Mouse (Mus musculus) liver, embryonic 12.5 days (tissue): ENCODE results near the gene Eno2. TPM values are rescaled to one million over a fixed set of nuclear protein-coding genes. Genes with fewer than 3 reads are reported as not detected.

Experiments
- ATAC-seq: fragments of 200-750 bp; cut with Nextera tagmentation; 2 replicates; pipeline ENCODE4 v1.8.0; 2017; ENCODE audit warnings: moderate number of reproducible peaks, mild to moderate bottlenecking, moderate library complexity
- H3K27ac ChIP-seq: fragments of 300-500 bp; sonication (generic); 2 replicates; pipeline ENCODE4 v1.5.1; 2016; ENCODE audit warnings: mild to moderate bottlenecking
- H3K27me3 ChIP-seq: fragments of 300-500 bp; sonication (generic); replicated peaks from 2 replicates; pipeline ENCODE4 v1.6.1; 2016; ENCODE audit warnings: mild to moderate bottlenecking, moderate library complexity
- H3K36me3 ChIP-seq: fragments of 300-500 bp; sonication (generic); 2 replicates; pipeline ENCODE4 v1.6.1; 2016; ENCODE audit warnings: mild to moderate bottlenecking, moderate library complexity
- H3K4me1 ChIP-seq: fragments of 300-500 bp; sonication (generic); 2 replicates; pipeline ENCODE4 v1.6.1; 2016
- H3K4me2 ChIP-seq: fragments of 300-500 bp; sonication (generic); 2 replicates; pipeline ENCODE4 v1.6.1; 2016; ENCODE audit warnings: mild to moderate bottlenecking, moderate library complexity
- H3K4me3 ChIP-seq: fragments of 300-500 bp; sonication (generic); 2 replicates; pipeline ENCODE4 v1.5.1; 2016; ENCODE audit warnings: mild to moderate bottlenecking, moderate library complexity
- H3K9ac ChIP-seq: fragments of 300-500 bp; sonication (generic); 2 replicates; pipeline ENCODE4 v1.6.1; 2016; ENCODE audit warnings: mild to moderate bottlenecking, moderate library complexity
- H3K9me3 ChIP-seq: fragments of 300-500 bp; sonication (generic); replicated peaks from 2 replicates; pipeline ENCODE4 v1.6.1; 2016; ENCODE audit warnings: mild to moderate bottlenecking, moderate library complexity
- WGBS: fragments of 180-500 bp; shearing (Covaris S2); methylation state at CpG from one replicate; pipeline ENCODE4 v1.1.7; 2016; ENCODE audit not compliant: insufficient replicate concordance; 5-methylcytosine and 5-hydroxymethylcytosine counted together
- microRNA counts: library from miRNA; unstranded; fragments of <30 nt; microRNA quantifications from one replicate; lab custom pipeline; 2017
- microRNA-seq: library from miRNA; unstranded; fragments of <30 nt; microRNA quantifications from one replicate; pipeline ENCODE4, GENCODE M21; 2017
- polyA plus RNA-seq: library from polyadenylated mRNA; unstranded; fragments of >200 nt; fragmentation: Nextera tagmentation; extraction: Ambion mirVana; gene quantifications from 2 replicates; pipeline ENCODE4 v1.2.1, GENCODE M21; 2016

The Eno2 gene
- polyA plus RNA-seq, 1 experiment from 2014 or later: 0.77 TPM

- peaks cover 74% of the 10 kb centered on the region for H3K36me3 ChIP-seq
- H3K4me2 ChIP-seq: peak within 1 kb of the TSS; percentile 95
- peak within 1 kb of the TSS; percentile 88 for H3K9ac ChIP-seq
- H3K4me1 ChIP-seq: peaks cover 71% of the 10 kb centered on the region
- peak within 1 kb of the TSS; percentile 89 for H3K4me3 ChIP-seq
- ATAC-seq: peak; percentile 97
- no peaks in the 10 kb centered on the region for H3K27me3 ChIP-seq
- H3K9me3 ChIP-seq: no peaks in the 10 kb centered on the region
- peak within 1 kb of the TSS; percentile 89 for H3K27ac ChIP-seq
- under 1% methylated on average over 74 of the region's 76 CpGs for WGBS
These were observed 57.4 kb downstream of the Eno2 start, which contains the start of the genes Emg1 and Phb2 for GRCm38 (mm10) chr6:124711824-124712782. Gene Emg1 (minus strand): TSS chr6:124712178. Gene Phb2 (plus strand): TSS chr6:124712336.

MicroRNAs encoded within 50 kb of the gene (microRNA counts, 519-probe panel; counts per million panel counts)
- microRNA mmu-miR-141 (lab: Ali Mortazavi, UCI) (582 counts per million, percentile 70 among the panel's probes with 10 or more counts), microRNA mmu-miR-200c (lab: Ali Mortazavi, UCI) (3,747 counts per million, percentile 77 among the panel's probes with 10 or more counts)

Small RNA genes within 50 kb of the gene (microRNA-seq; reads per million reads assigned to microRNA genes)
- 88.6 reads per million, percentile 47 among the genes with 10 or more reads in this experiment for gene Mir141
- gene Mir200c: 634 reads per million, percentile 71 among the genes with 10 or more reads in this experiment

Other genes with a start within 250 kb of the Eno2 start
- 15.9 and 16.6 TPM in 2 replicates for gene C1s1, start 227.3 kb downstream of the Eno2 start, polyA plus RNA-seq
- not detected in 2 replicates for gene C1rb, start 199.4 kb downstream of the Eno2 start, polyA plus RNA-seq
- gene C1s2, start 133.6 kb downstream of the Eno2 start, polyA plus RNA-seq: not detected in 2 replicates
- gene Lpcat3, start 106.6 kb downstream of the Eno2 start, polyA plus RNA-seq: 67.1 and 74.5 TPM in 2 replicates
- gene Emg1, start 57.5 kb downstream of the Eno2 start, polyA plus RNA-seq: 200 TPM in 2 replicates
- 433 and 443 TPM in 2 replicates for gene Phb2, start 57.3 kb downstream of the Eno2 start, polyA plus RNA-seq
- 30.8 and 31.3 TPM in 2 replicates for gene Ptpn6, start 31.0 kb downstream of the Eno2 start, polyA plus RNA-seq
- gene Grcc10, start 28.3 kb downstream of the Eno2 start, polyA plus RNA-seq: 109 and 116 TPM in 2 replicates
- not detected in 2 replicates for gene Gm45234, start 13.7 kb downstream of the Eno2 start, polyA plus RNA-seq
- gene Atn1, start 13.1 kb downstream of the Eno2 start, polyA plus RNA-seq: 2.6 and 2.9 TPM in 2 replicates
- gene Lrrc23, start 10.1 kb upstream of the Eno2 start, polyA plus RNA-seq: not detected in 2 replicates
- gene Spsb2, start 39.0 kb upstream of the Eno2 start, polyA plus RNA-seq: 9.9 and 10.8 TPM in 2 replicates
- 630 and 674 TPM in 2 replicates for gene Tpi1, start 44.6 kb upstream of the Eno2 start, polyA plus RNA-seq
- 87.5 and 94.1 TPM in 2 replicates for gene Usp5, start 59.8 kb upstream of the Eno2 start, polyA plus RNA-seq
- gene Cdca3, start 59.9 kb upstream of the Eno2 start, polyA plus RNA-seq: 193 TPM in 2 replicates
- gene Gnb3, start 70.6 kb upstream of the Eno2 start, polyA plus RNA-seq: 0.29 and 0.43 TPM in 2 replicates
- gene P3h3, start 88.1 kb upstream of the Eno2 start, polyA plus RNA-seq: 5.0 and 5.5 TPM in 2 replicates
- gene Gpr162, start 94.3 kb upstream of the Eno2 start, polyA plus RNA-seq: 0.08 and 0.17 TPM in 2 replicates
- 0.05 and 0.07 TPM in 2 replicates for gene Cd4, start 118.5 kb upstream of the Eno2 start, polyA plus RNA-seq
- gene Lag3, start 142.0 kb upstream of the Eno2 start, polyA plus RNA-seq: 0.32 and 0.33 TPM in 2 replicates
- 64.5 and 66.7 TPM in 2 replicates for gene Ptms, start 150.4 kb upstream of the Eno2 start, polyA plus RNA-seq
- 178 and 187 TPM in 2 replicates for gene Mlf2, start 161.7 kb upstream of the Eno2 start, polyA plus RNA-seq
- gene Cops7a, start 195.9 kb upstream of the Eno2 start, polyA plus RNA-seq: 88.7 and 95.2 TPM in 2 replicates
- 0.11 TPM in 1 of 2 replicates, not detected in the other for gene Pianp, start 227.0 kb upstream of the Eno2 start, polyA plus RNA-seq
- gene Zfp384, start 239.5 kb upstream of the Eno2 start, polyA plus RNA-seq: 6.6 and 7.2 TPM in 2 replicates